Mouse (Mus musculus) hindbrain, embryonic 12.5 days (tissue): ENCODE measurements around the gene Capns1. TPM values are rescaled to one million over a fixed set of nuclear protein-coding genes. Genes with fewer than 3 reads are reported as not detected.

Source experiments
- ATAC-seq: fragments of 200-750 bp; cut with Nextera tagmentation; 2 replicates; pipeline ENCODE4 v1.8.0; 2017; ENCODE audit warnings: moderate TSS enrichment; ENCODE audit not compliant: low FRiP score
- H3K27ac ChIP-seq: fragments of 300-500 bp; sonication (generic); 2 replicates; pipeline ENCODE4 v1.5.1; 2016; ENCODE audit warnings: mild to moderate bottlenecking
- H3K27me3 ChIP-seq: fragments of 300-500 bp; sonication (generic); 2 replicates; pipeline ENCODE4 v1.6.1; 2016; ENCODE audit warnings: mild to moderate bottlenecking
- H3K36me3 ChIP-seq: fragments of 300-500 bp; sonication (generic); 2 replicates; pipeline ENCODE4 v1.6.1; 2016; ENCODE audit warnings: mild to moderate bottlenecking
- H3K4me1 ChIP-seq: fragments of 300-500 bp; sonication (generic); 2 replicates; pipeline ENCODE4 v1.6.1; 2016
- H3K4me2 ChIP-seq: fragments of 300-500 bp; sonication (generic); replicated peaks from 2 replicates; pipeline ENCODE4 v1.6.1; 2016; ENCODE audit warnings: mild to moderate bottlenecking
- H3K4me3 ChIP-seq: fragments of 300-500 bp; sonication (generic); 2 replicates; pipeline ENCODE4 v1.5.1; 2016; ENCODE audit warnings: mild to moderate bottlenecking
- H3K9ac ChIP-seq: fragments of 300-500 bp; sonication (generic); 2 replicates; pipeline ENCODE4 v1.6.1; 2016; ENCODE audit warnings: mild to moderate bottlenecking, moderate library complexity
- H3K9me3 ChIP-seq: fragments of 300-500 bp; sonication (generic); replicated peaks from 2 replicates; pipeline ENCODE4 v1.6.1; 2016; ENCODE audit warnings: mild to moderate bottlenecking
- WGBS: fragments of 180-500 bp; shearing (Covaris S2); methylation state at CpG from one replicate; pipeline ENCODE4 v1.1.7; 2016; 5-methylcytosine and 5-hydroxymethylcytosine counted together
- polyA plus RNA-seq: library from polyadenylated mRNA; unstranded; fragments of >200 nt; fragmentation: Nextera tagmentation; extraction: Ambion mirVana; gene quantifications from 2 replicates; pipeline ENCODE4 v1.2.1, GENCODE M21; 2016

Gene Capns1
- polyA plus RNA-seq, 1 experiment from 2014 or later, result 78.0 TPM

DNA sequence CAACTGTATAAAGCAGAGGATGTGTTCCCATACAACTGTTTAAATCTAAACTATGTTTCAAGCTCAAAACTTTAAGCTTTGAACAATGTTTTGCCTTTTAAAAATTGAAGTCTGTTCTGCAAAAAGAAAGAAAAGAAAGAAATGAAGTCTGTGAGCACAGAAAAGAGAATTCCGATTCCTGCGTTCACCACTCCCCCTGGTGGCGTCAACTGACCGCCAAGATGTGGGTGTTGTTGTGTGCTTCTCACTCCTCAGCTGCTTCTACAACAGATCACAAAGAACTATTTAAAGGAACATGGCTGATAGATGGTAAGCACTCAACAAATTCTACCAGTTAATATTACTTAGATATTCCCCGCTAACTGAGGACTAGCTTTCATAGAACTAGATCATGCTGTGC, 35.5 kb downstream of the Capns1 start:
- Histone ChIP-seq H3K36me3 (peaks cover 91% of the 10 kb centered on the region), H3K9me3 (peaks cover 82% of the 10 kb centered on the region), H3K4me3 (no peak overlapping the region), H3K4me2 (no peak overlapping the region), H3K9ac (no peak overlapping the region), H3K27ac (no peak overlapping the region), H3K27me3 (no peaks in the 10 kb centered on the region), H3K4me1 (0 out of 2 replicates have a peak, but pooled peaks cover 2% of the 10 kb centered on the region)
- 97% methylated on average over 5 of the region's 5 CpGs for WGBS
- ATAC-seq, result no peak

DNA sequence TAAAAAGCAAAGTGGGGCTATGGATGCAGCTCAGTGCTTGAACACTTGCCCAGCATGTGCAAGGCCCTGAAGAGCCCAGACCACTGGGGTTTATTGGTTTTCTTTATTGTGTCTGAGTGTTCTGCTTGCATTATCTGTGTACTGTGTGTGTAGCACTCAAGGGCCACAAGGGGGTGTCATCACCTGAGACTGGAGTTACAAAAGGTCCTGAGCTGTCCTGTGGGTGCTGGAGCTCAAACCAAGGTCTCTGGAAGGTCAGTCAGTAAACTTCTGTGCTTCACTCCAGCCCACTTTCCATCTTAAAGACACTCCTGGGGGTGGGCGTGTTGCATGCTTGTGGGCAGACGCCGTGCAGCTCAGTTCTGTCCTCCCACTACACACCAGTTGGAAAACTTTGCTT, 43.1 kb downstream of the Capns1 start:
- H3K27me3 ChIP-seq, result no peaks in the 10 kb centered on the region
- H3K9me3 ChIP-seq, result peaks cover 79% of the 10 kb centered on the region
- H3K4me2 ChIP-seq, result no peak overlapping the region
- H3K9ac ChIP-seq, result no peak overlapping the region
- peaks cover 76% of the 10 kb centered on the region for H3K36me3 ChIP-seq
- no peak overlapping the region for H3K27ac ChIP-seq
- no peak overlapping the region for H3K4me3 ChIP-seq
- ATAC-seq, result no peak
- H3K4me1 ChIP-seq, result no peaks in the 10 kb centered on the region
- 95% methylated on average over 3 of the region's 3 CpGs for WGBS

GRCm38 (mm10) chr7:30154040-30154439, 44.6 kb downstream of the Capns1 start:
- Histone ChIP-seq H3K27me3 (no peaks in the 10 kb centered on the region), H3K27ac (no peak overlapping the region), H3K9me3 (peaks cover 82% of the 10 kb centered on the region), H3K9ac (no peak overlapping the region), H3K4me3 (no peak overlapping the region), H3K36me3 (peaks cover 77% of the 10 kb centered on the region), H3K4me2 (no peak overlapping the region), H3K4me1 (no peaks in the 10 kb centered on the region)
- ATAC-seq, result no peak
- 97% methylated on average over 1 of the region's 1 CpGs for WGBS

- no peak for ATAC-seq
- WGBS, result 96% methylated on average over 5 of the region's 5 CpGs
- Histone ChIP-seq H3K4me2 (no peak overlapping the region), H3K27me3 (no peaks in the 10 kb centered on the region), H3K4me1 (peaks cover 2% of the 10 kb centered on the region; the same call in 1 of the 2 replicates), H3K36me3 (peaks cover 37% of the 10 kb centered on the region), H3K4me3 (no peak overlapping the region), H3K9ac (no peak overlapping the region), H3K9me3 (peaks cover 43% of the 10 kb centered on the region), H3K27ac (no peak overlapping the region)
Measured at GRCm38 (mm10) chr7:30147011-30147410, 51.6 kb downstream of the Capns1 start.

DNA sequence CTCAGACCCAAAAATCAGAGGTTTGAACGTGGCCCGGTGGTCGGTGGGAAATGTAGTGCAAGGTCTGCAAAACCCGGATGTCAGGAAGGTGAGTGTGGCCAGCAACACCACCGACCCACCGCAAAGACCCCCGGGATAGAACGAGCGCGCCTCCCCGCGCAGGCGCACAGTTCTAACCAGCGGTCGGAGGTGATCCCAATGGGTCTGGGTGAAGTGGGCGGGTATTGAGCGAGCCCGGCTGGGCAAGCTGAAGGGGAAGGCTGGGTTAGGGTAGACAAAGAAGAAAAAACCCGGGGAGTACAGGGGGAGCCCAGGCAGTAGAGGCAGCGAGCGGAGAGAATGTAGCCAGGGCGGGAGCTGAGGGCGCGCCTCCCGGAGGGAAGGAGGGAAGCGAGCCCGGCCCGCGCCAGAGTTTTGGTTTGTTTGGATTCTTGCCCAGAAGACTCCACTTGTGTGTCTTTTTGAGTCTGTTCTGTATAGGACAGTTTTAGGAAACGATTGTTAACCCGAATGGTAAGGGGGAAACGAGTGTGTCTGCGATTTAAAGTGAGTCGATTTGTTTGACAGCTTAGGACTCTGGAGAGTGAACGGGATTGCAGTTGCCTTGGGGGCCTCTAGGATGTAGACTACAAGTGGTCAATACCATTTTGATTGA, 54.9 kb downstream of the Capns1 start:
- WGBS, result 3% methylated on average over 35 of the region's 35 CpGs

DNA sequence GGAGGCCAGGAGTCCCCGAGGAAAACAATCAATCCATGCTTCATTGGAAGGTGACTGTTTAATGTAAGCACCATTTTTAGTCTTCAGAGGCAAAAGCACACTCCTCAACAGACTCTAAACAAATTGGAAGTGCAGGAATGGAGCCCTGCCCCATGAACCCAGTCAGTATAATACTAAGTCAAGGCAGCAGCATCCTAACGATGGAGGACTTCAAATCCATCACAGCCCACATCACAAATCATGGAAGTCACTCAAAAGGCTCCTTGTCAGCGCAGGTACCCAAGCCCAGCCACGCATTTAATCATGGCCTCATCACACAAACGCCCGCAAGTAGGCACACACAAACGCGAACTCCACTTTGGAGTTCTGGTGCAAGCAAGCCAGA, 55.4 kb downstream of the Capns1 start:
- no peak; the same call in 1 of the 2 replicates for ATAC-seq
- peak overlapping the region; percentile 61; the same call in 1 of the 2 replicates for H3K9ac ChIP-seq
- H3K27me3 ChIP-seq, result no peaks in the 10 kb centered on the region
- 16% methylated on average over 8 of the region's 8 CpGs for WGBS
- H3K4me3 ChIP-seq, result peak overlapping the region; percentile 49
- H3K4me2 ChIP-seq, result peak overlapping the region; percentile 62
- H3K36me3 ChIP-seq, result peaks cover 15% of the 10 kb centered on the region; the same call in 1 of the 2 replicates
- H3K9me3 ChIP-seq, result peaks cover 10% of the 10 kb centered on the region; the same call in 1 of the 2 replicates
- peaks cover 2% of the 10 kb centered on the region; the same call in 1 of the 2 replicates for H3K4me1 ChIP-seq
- H3K27ac ChIP-seq, result peak overlapping the region; percentile 85

More for the DNA sequence above, 54.9 kb downstream of the Capns1 start:
- H3K27me3 ChIP-seq, result no peaks in the 10 kb centered on the region
- ATAC-seq, result peak; percentile 95
- peak overlapping the region; percentile 61 for H3K9ac ChIP-seq
- H3K4me3 ChIP-seq, result peak overlapping the region; percentile 49
- peaks cover 13% of the 10 kb centered on the region; the same call in 1 of the 2 replicates for H3K9me3 ChIP-seq
- H3K4me1 ChIP-seq, result peaks cover 2% of the 10 kb centered on the region; the same call in 1 of the 2 replicates
- H3K4me2 ChIP-seq, result peak overlapping the region; percentile 62
- H3K27ac ChIP-seq, result peak overlapping the region; percentile 85
- peaks cover 16% of the 10 kb centered on the region; the same call in 1 of the 2 replicates for H3K36me3 ChIP-seq

Other genes starting within 250 kb of the Capns1 start
- 16.4 and 17.2 TPM in 2 replicates for gene Zfp74, start 244.7 kb downstream of the Capns1 start, polyA plus RNA-seq
- 13.2 and 14.9 TPM in 2 replicates for gene Zfp568, start 214.9 kb downstream of the Capns1 start, polyA plus RNA-seq
- 7.1 and 7.2 TPM in 2 replicates for gene Zfp14, start 147.4 kb downstream of the Capns1 start, polyA plus RNA-seq
- gene Zfp82, start 125.9 kb downstream of the Capns1 start, polyA plus RNA-seq, result 9.8 and 10.1 TPM in 2 replicates
- gene Gm26920, start 108.4 kb downstream of the Capns1 start, polyA plus RNA-seq, result 0.80 and 0.82 TPM in 2 replicates
- 13.7 and 16.2 TPM in 2 replicates for gene Zfp566, start 108.3 kb downstream of the Capns1 start, polyA plus RNA-seq
- gene Zfp260, start 104.0 kb downstream of the Capns1 start, polyA plus RNA-seq, result 121 and 126 TPM in 2 replicates
- gene Zfp382, start 76.9 kb downstream of the Capns1 start, polyA plus RNA-seq, result 14.0 and 14.6 TPM in 2 replicates
- gene Zfp146, start 29.1 kb downstream of the Capns1 start, polyA plus RNA-seq, result 17.6 and 20.2 TPM in 2 replicates
- gene Cox7a1, start 14.7 kb downstream of the Capns1 start, polyA plus RNA-seq, result 3.5 and 3.6 TPM in 2 replicates
- gene Polr2i, start 33.1 kb upstream of the Capns1 start, polyA plus RNA-seq, result 135 and 149 TPM in 2 replicates
- gene Tbcb, start 33.5 kb upstream of the Capns1 start, polyA plus RNA-seq, result 272 and 275 TPM in 2 replicates
- gene Ovol3, start 36.9 kb upstream of the Capns1 start, polyA plus RNA-seq, result not detected in 2 replicates
- 0.48 and 0.77 TPM in 2 replicates for gene Thap8, start 81.3 kb upstream of the Capns1 start, polyA plus RNA-seq
- 7.2 and 7.4 TPM in 2 replicates for gene Wdr62, start 81.6 kb upstream of the Capns1 start, polyA plus RNA-seq
- 74.8 and 88.1 TPM in 2 replicates for gene Clip3, start 92.9 kb upstream of the Capns1 start, polyA plus RNA-seq
- 87.1 and 93.5 TPM in 2 replicates for gene Alkbh6, start 109.9 kb upstream of the Capns1 start, polyA plus RNA-seq
- gene Syne4, start 116.0 kb upstream of the Capns1 start, polyA plus RNA-seq, result 36.9 and 39.2 TPM in 2 replicates
- 0.33 and 0.49 TPM in 2 replicates for gene E130208F15Rik, start 122.9 kb upstream of the Capns1 start, polyA plus RNA-seq
- 22.3 and 23.4 TPM in 2 replicates for gene Sdhaf1, start 125.1 kb upstream of the Capns1 start, polyA plus RNA-seq
- gene Lrfn3, start 164.0 kb upstream of the Capns1 start, polyA plus RNA-seq, result 9.3 and 10.1 TPM in 2 replicates
- 17.7 and 19.7 TPM in 2 replicates for gene Tyrobp, start 214.9 kb upstream of the Capns1 start, polyA plus RNA-seq
- gene Hcst, start 221.0 kb upstream of the Capns1 start, polyA plus RNA-seq, result 0.57 and 0.86 TPM in 2 replicates
- 1.3 and 2.2 TPM in 2 replicates for gene Nfkbid, start 222.9 kb upstream of the Capns1 start, polyA plus RNA-seq
- gene Aplp1, start 246.7 kb upstream of the Capns1 start, polyA plus RNA-seq, result 348 and 365 TPM in 2 replicates